Mouse (Mus musculus) cerebellum, adult 2 months (tissue): ENCODE results near the gene Rab3b. TPM values are rescaled to one million over a fixed set of nuclear protein-coding genes. Genes with fewer than 3 reads are reported as not detected.

Experiments
- DNase-seq, 2 experiments: peaks; one replicate each; pipeline ENCODE4 v3.0.0; 2021
- H3K27ac ChIP-seq: fragments of 200-500 bp; 2 replicates; pipeline ENCODE4 v1.5.1; 2012; ENCODE audit warnings: low read length, control low read depth, inconsistent platforms; ENCODE audit not compliant: insufficient read depth
- H3K27me3 ChIP-seq: fragments of 200-500 bp; 2 replicates; pipeline ENCODE4 v1.6.1; 2012; ENCODE audit warnings: inconsistent platforms, mild to moderate bottlenecking, low read length, moderate library complexity; ENCODE audit not compliant: control insufficient read depth, insufficient read depth
- H3K4me1 ChIP-seq: fragments of 200-500 bp; 2 replicates; pipeline ENCODE4 v1.6.1; 2011; ENCODE audit warnings: low read length; ENCODE audit not compliant: control insufficient read depth, insufficient read depth
- H3K4me3 ChIP-seq: fragments of 200-500 bp; replicated peaks from 2 replicates; pipeline ENCODE3; 2011; ENCODE audit warnings: mild to moderate bottlenecking, low read depth, low read length, control low read depth; ENCODE audit not compliant: insufficient read depth
- CTCF ChIP-seq: fragments of 200-500 bp; IDR thresholded peaks from 2 replicates; pipeline ENCODE4 v1.5.1; 2011; ENCODE audit warnings: low read depth, mild to moderate bottlenecking, control low read depth, low read length, moderate library complexity, borderline replicate concordance; ENCODE audit not compliant: insufficient read depth
- POLR2A ChIP-seq: fragments of 200-500 bp; IDR thresholded peaks from 2 replicates; pipeline ENCODE4 v1.6.1; 2011; ENCODE audit warnings: low read length, control low read depth, borderline replicate concordance; ENCODE audit not compliant: insufficient read depth
- WGBS: fragments of 180-500 bp; shearing (Covaris S2); methylation state at CpG from one replicate; pipeline ENCODE4 v1.1.7; 2018; 5-methylcytosine and 5-hydroxymethylcytosine counted together
- polyA plus RNA-seq: library from polyadenylated mRNA; depleted of rRNA; stranded (reverse); fragments of >200 nt; gene quantifications from 2 replicates; pipeline ENCODE4 v1.2.3, GENCODE M21; 2012

Gene Rab3b
- polyA plus RNA-seq, 1 experiment = 42.5 TPM

DNA sequence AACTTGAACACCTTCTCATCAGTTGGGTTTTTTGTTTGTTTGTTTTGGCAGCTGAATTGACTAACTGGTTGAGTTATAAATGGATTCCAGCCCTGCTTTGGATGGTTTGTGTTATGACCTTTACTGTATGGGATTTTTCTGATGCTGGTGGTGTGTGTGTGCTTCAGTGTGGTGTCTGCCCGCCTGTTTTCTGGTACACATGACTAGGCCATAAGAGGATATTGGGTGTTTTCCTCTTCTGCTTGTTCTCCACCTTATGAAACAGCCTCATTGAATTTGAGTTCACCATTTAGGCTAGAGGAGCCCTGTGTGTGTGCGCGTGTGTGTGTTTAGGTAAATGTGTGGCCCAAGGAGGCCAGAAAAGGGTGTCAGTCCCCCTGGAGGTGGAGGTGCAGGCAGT is 43.4 kb upstream of the Rab3b start:
- H3K4me3 ChIP-seq = peak overlapping the region; percentile 92
- TF ChIP-seq CTCF (no peak), POLR2A (no peak)
- 50% methylated on average over 3 of the region's 3 CpGs for WGBS
- DNase-seq = no peak
- H3K4me1 ChIP-seq = peaks cover 8% of the 10 kb centered on the region; the same call in 1 of the 2 replicates
- H3K27ac ChIP-seq = no peak overlapping the region
- H3K27me3 ChIP-seq = no peaks in the 10 kb centered on the region

- H3K4me3 ChIP-seq = no peak overlapping the region
These were observed 40.8 kb upstream of the Rab3b start for GRCm38 (mm10) chr4:108838031-108838430.

DNA sequence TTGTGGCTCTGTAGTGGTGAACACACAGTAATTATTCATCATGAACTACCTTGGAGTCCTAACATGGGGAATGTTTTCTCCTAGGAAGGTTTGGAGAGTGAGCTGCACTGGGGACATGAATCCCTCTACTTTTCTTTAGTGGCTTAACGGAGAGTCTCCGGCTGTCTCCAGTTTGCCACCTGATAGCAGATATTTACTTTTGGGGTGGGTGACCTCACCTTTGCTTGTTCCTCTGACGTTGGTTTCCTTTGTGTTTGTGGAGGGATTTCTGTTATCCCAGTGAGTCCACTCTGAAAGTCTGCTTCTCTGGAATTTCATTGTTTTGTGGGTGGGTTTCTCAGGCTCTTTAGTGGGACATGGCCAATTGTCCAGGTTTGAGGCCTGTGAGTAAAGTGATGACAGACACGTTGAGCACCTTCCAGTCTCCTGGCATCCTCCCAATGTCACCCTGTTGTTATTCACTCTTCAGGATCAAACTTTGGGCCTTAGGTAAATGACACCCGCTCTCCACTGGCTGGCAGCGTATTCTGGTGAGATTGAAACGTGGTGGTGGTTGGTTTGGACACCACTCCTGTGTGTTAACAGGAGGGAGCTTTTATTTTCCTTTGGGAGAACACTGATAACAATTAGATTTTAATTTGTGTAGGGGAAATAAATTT is 36.8 kb upstream of the Rab3b start:
- DNase-seq = no peak
- 81% methylated on average over 7 of the region's 7 CpGs for WGBS
- TF ChIP-seq CTCF = no peak
- TF ChIP-seq POLR2A = no peak
- H3K4me1 ChIP-seq = 0 out of 2 replicates have a peak, but pooled peaks cover 5% of the 10 kb centered on the region
- no peaks in the 10 kb centered on the region for H3K27me3 ChIP-seq
- H3K27ac ChIP-seq = no peak overlapping the region
- H3K4me3 ChIP-seq = no peak overlapping the region

More at GRCm38 (mm10) chr4:108838031-108838430, 40.8 kb upstream of the Rab3b start:
- H3K27ac ChIP-seq = no peak overlapping the region
- no peak for TF ChIP-seq POLR2A
- TF ChIP-seq CTCF = no peak
- DNase-seq = peak; percentile 51 to 84
- 27% methylated on average over 4 of the region's 4 CpGs for WGBS
- H3K4me1 ChIP-seq = 0 out of 2 replicates have a peak, but pooled peaks cover 8% of the 10 kb centered on the region
- no peaks in the 10 kb centered on the region for H3K27me3 ChIP-seq

GRCm38 (mm10) chr4:108843336-108843735 is 35.5 kb upstream of the Rab3b start:
- TF ChIP-seq POLR2A (no peak), CTCF (no peak)
- Histone ChIP-seq H3K4me1 (0 out of 2 replicates have a peak, but pooled peaks cover 5% of the 10 kb centered on the region), H3K4me3 (no peak overlapping the region), H3K27ac (no peak overlapping the region), H3K27me3 (no peaks in the 10 kb centered on the region)
- no peak for DNase-seq

GRCm38 (mm10) chr4:108845824-108846569 is 32.9 kb upstream of the Rab3b start:
- WGBS = 92% methylated on average over 5 of the region's 5 CpGs
- DNase-seq = no peak
- peaks cover 2% of the 10 kb centered on the region; the same call in 1 of the 2 replicates for H3K4me1 ChIP-seq
- no peak for TF ChIP-seq CTCF
- TF ChIP-seq POLR2A = no peak
- H3K4me3 ChIP-seq = no peak overlapping the region
- H3K27ac ChIP-seq = no peak overlapping the region
- no peaks in the 10 kb centered on the region for H3K27me3 ChIP-seq

DNA sequence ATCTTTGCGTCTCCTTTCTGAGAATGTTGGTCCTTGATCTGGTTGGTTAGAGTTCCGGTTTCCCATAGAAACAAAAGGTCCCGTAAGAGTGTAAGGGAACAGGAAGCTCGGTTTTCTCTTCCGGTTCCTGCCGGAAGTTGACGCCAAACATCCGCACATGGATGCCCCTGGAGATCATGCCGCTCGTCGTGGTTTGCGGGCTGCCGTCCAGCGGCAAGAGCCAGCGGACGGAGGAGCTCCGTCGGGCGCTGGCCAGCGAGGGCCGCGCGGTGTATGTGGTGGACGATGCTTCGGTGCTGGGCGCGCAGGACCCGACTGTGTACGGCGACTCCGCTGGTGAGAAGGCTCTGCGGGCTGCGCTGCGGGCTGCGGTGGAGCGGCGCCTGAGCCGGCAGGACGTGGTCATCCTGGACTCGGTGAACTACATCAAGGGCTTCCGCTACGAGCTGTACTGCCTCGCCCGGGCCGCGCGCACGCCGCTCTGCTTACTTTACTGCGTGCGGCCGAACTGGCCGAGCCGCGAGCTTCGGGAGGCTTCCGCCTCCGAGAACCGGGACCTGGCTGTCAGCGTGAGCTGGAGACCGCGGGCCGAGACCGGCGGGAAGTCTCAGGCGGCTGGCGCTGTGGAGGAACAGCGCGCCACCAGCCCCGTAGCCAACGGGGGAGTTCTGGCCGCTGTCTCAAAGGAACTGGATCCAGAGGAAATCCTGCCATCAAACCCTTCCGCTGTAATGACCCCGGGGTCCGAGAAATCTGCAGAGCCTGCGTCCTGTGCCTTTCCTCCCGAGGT is 31.0 kb upstream of the Rab3b start, which contains the start of gene Kti12:
Kti12 (plus strand) TSS at position 71 of the 790 bp plus-strand sequence.
- WGBS = under 1% methylated on average over 77 of the region's 77 CpGs
- TF ChIP-seq CTCF (no peak), POLR2A (peak; percentile 67; the same call in 1 of the 2 replicates)
- peak within 1 kb of the TSS; percentile 85 for H3K4me3 ChIP-seq
- H3K27ac ChIP-seq = peak within 1 kb of the TSS; percentile 12; the same call in 1 of the 2 replicates
- DNase-seq = peak; percentile 86 to 88
- H3K4me1 ChIP-seq = peaks cover 2% of the 10 kb centered on the region; the same call in 1 of the 2 replicates
- H3K27me3 ChIP-seq = no peaks in the 10 kb centered on the region

DNA sequence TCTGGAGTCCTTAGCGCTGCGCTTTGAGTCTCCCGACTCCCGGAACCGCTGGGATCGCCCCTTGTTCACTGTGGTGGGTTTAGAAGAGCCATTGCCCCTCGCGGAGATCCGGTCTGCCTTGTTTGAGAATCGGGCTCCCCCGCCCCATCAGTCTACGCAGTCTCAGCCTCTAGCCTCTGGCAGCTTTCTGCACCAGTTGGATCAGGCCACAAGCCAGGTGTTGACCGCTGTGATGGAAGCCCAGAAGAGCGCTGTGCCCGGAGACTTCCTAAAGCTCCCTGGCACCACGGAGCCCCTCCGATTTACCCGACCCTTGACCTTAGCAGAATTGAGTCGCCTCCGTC is 30.4 kb upstream of the Rab3b start, which contains the start of gene A730015C16Rik:
A730015C16Rik (minus strand) TSS at position 115 of the 344 bp plus-strand sequence.
- peak within 1 kb of the TSS; percentile 12; the same call in 1 of the 2 replicates for H3K27ac ChIP-seq
- peak within 1 kb of the TSS; percentile 85 for H3K4me3 ChIP-seq
- DNase-seq = peak in 1 of 2 experiments; percentile 23
- WGBS = under 1% methylated on average over 20 of the region's 20 CpGs
- TF ChIP-seq POLR2A (no peak), CTCF (no peak)
- no peaks in the 10 kb centered on the region for H3K27me3 ChIP-seq
- H3K4me1 ChIP-seq = peaks cover 2% of the 10 kb centered on the region; the same call in 1 of the 2 replicates
